Mouse (Mus musculus): Measurements from ENCODE around the gene Ikbip. TPM values are rescaled to one million over a fixed set of nuclear protein-coding genes. Genes with fewer than 3 reads are reported as not detected.

Gene Ikbip
- total and polyA plus RNA-seq, 3 experiments, result 9.9 to 12.3 TPM; not detected in 1

DNA sequence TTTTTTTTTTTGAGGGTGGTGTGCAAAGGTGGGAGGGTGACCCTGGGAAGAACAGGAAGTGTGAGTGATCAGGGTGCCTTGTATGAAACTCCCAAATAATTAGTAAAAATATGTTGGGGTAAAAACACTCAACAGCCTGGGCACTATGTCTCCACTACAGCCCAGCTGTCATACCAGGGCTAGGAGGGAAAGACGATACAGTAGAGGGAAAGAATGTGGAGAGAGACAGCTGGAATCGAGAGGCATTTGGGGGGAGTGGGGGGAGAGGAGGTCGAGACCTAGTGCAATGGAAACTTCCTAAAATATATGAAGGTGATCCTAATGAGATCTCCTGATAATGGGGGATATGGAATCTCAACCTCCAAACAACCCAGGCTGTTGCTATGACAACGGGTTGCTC lies 27.1 kb downstream of the Ikbip start:
- H3K4me3 ChIP-seq (ENCODE audit: control insufficient read depth in 1 of 2, insufficient read depth in 1 of 2, low read depth in 2 of 2, low read length in 2 of 2), result no peak overlapping the region
- no peaks in the 10 kb centered on the region for H3K9me3 ChIP-seq (replicated peaks; ENCODE audit: insufficient read depth, low read length)
- H3K79me2 ChIP-seq (ENCODE audit: control insufficient read depth, insufficient read depth, low read length, poor library complexity), result no peaks in the 10 kb centered on the region
- no peaks in the 10 kb centered on the region for H3K27me3 ChIP-seq (ENCODE audit: control insufficient read depth in 1 of 2, insufficient read depth in 2 of 2, low read length in 2 of 2)
- TF ChIP-seq POLR2AphosphoS2 (IDR thresholded peaks at IDR 0.05; ENCODE audit: low read length), result no peak
- TF ChIP-seq ZNF384 (IDR thresholded peaks at IDR 0.05; ENCODE audit: low read depth, low read length), result 0 out of 2 replicates have a peak, but pooled peaks have one; percentile 32
- H3K27ac ChIP-seq (ENCODE audit: control insufficient read depth, low read depth, low read length), result no peak overlapping the region
- no peaks in the 10 kb centered on the region for H3K4me1 ChIP-seq (ENCODE audit: control insufficient read depth in 1 of 2, insufficient read depth in 2 of 2, low read length in 2 of 2)
- DNase-seq (ENCODE audit: low read depth, low spot score), result no peak
- H3K9ac ChIP-seq (ENCODE audit: control insufficient read depth, low read depth, low read length, poor library complexity, severe bottlenecking), result no peak overlapping the region
- H3K36me3 ChIP-seq (ENCODE audit: control insufficient read depth in 1 of 2, insufficient read depth in 2 of 2, low read length in 2 of 2), result peaks cover 0 to 4% of the 10 kb centered on the region in 2 experiments; a peak in 2 of 4 replicates

DNA sequence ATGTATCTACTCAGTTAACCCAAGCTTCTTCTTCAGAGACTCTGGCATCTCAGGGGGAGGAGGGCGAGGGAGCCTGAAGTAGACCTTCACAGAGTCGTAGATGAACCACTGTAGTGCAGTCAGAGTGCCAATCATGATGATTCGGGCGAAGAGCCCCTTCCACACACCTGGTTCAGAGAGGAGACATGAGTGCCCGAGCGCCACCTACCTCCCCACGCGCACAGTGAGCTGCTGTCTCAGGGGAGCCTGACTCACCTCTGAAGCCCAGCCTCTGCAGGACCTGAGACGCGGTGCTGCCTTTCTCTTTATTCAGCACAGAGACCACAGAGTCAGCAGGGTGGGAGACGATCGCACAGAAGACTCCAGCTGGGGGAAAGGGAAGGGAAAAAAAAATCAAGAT lies 34.2 kb downstream of the Ikbip start:
- no peak for DNase-seq (ENCODE audit: low read depth, low spot score)
- no peak overlapping the region for H3K27ac ChIP-seq (ENCODE audit: control insufficient read depth, low read depth, low read length)
- H3K4me3 ChIP-seq (ENCODE audit: control insufficient read depth in 1 of 2, insufficient read depth in 1 of 2, low read depth in 2 of 2, low read length in 2 of 2), result no peak overlapping the region
- peaks cover 6% of the 10 kb centered on the region for H3K79me2 ChIP-seq (ENCODE audit: control insufficient read depth, insufficient read depth, low read length, poor library complexity)
- no peaks in the 10 kb centered on the region for H3K9me3 ChIP-seq (replicated peaks; ENCODE audit: insufficient read depth, low read length)
- H3K9ac ChIP-seq (ENCODE audit: control insufficient read depth, low read depth, low read length, poor library complexity, severe bottlenecking), result no peak overlapping the region
- H3K27me3 ChIP-seq (ENCODE audit: control insufficient read depth in 1 of 2, insufficient read depth in 2 of 2, low read length in 2 of 2), result no peaks in the 10 kb centered on the region
- peaks cover 23 to 55% of the 10 kb centered on the region in 2 experiments for H3K36me3 ChIP-seq (ENCODE audit: control insufficient read depth in 1 of 2, insufficient read depth in 2 of 2, low read length in 2 of 2)
- H3K4me1 ChIP-seq (ENCODE audit: control insufficient read depth in 1 of 2, insufficient read depth in 2 of 2, low read length in 2 of 2), result peaks cover 7 to 8% of the 10 kb centered on the region in 2 experiments; a peak in 3 of 4 replicates
- TF ChIP-seq KAT2A (conservative IDR thresholded peaks at IDR 0.05; ENCODE audit: low read depth, low read length) (no peak), SMC3 (IDR thresholded peaks at IDR 0.05; ENCODE audit: low read depth, low read length) (no peak), GATA1 (IDR thresholded peaks at IDR 0.05; ENCODE audit: low read depth, low read length) (no peak), TBP (IDR thresholded peaks at IDR 0.05; ENCODE audit: low read depth, low read length) (no peak), MAX (IDR thresholded peaks at IDR 0.05; ENCODE audit: low read length) (no peak), UBTF (IDR thresholded peaks at IDR 0.05; ENCODE audit: borderline replicate concordance, insufficient read depth, low read depth, low read length) (no peak), POLR2AphosphoS5 (IDR thresholded peaks at IDR 0.05; ENCODE audit: borderline replicate concordance, low read depth, low read length) (no peak), HCFC1 (IDR thresholded peaks at IDR 0.05; ENCODE audit: low read depth, low read length) (no peak), ZC3H11A (IDR thresholded peaks at IDR 0.05; ENCODE audit: low read depth, low read length) (no peak), USF1 (IDR thresholded peaks at IDR 0.05; ENCODE audit: low read depth, low read length) (no peak), MAFK (IDR thresholded peaks at IDR 0.05; ENCODE audit: borderline replicate concordance, low read depth, low read length) (no peak), CHD1 (IDR thresholded peaks at IDR 0.05; ENCODE audit: low read depth, low read length) (no peak), BHLHE40 (IDR thresholded peaks at IDR 0.05; ENCODE audit: borderline replicate concordance, low read depth, low read length) (no peak), CTCF (IDR thresholded peaks at IDR 0.05 in 2 of 3, conservative IDR thresholded peaks at IDR 0.05 in 1 of 3; ENCODE audit: control insufficient read depth in 1 of 3, insufficient read depth in 1 of 3, low read depth in 2 of 3, low read length in 3 of 3, poor library complexity in 1 of 3, severe bottlenecking in 1 of 3) (no peak), ELF1 (IDR thresholded peaks at IDR 0.05; ENCODE audit: low read depth, low read length) (no peak), POLR2AphosphoS2 (IDR thresholded peaks at IDR 0.05; ENCODE audit: low read length) (no peak), MEF2A (IDR thresholded peaks at IDR 0.05; ENCODE audit: extremely low read depth, insufficient replicate concordance, low read depth, low read length, poor library complexity, severe bottlenecking) (no peak), ETS1 (IDR thresholded peaks at IDR 0.05; ENCODE audit: low read depth, low read length) (no peak)
